Mouse (Mus musculus) frontal cortex, adult 2 months (tissue): ENCODE measurements at regions not wholly inside any gene's neighbourhood (a gene's known extent, or its start where the extent isn't known, plus 50 kb on each side); places are given as distances from the start of the nearest gene placed in this dataset.

Source experiments
- DNase-seq, 2 experiments: peaks; one replicate each; pipeline ENCODE4 v3.0.0; 2022; ENCODE audit warnings: low spot score in 1 of 2; ENCODE audit errors: extremely low spot score in 1 of 2

DNA sequence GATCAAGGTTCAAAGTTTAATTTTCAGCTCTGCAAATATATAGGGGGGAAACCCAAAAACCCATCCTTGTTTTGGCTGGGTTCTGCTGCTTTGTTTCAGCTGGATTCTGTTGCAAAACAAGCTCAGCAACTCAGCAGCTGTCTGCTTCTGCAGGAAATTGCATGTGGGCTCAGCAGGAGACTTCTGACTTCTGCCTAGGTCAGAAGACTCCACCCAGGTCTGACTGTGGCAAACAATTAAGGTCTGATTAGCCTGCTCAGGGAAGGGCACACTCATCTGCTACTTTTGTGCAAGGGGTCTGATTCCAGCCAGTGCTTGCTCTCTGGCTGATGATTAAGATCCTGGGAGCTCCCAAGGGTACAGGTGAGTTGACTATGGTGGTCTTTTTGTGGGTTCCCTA lies 428.7 kb upstream of the Luzp2 start:
- no peak for DNase-seq

- peak in 1 of 2 experiments; percentile 44 for DNase-seq
Observed at GRCm38 (mm10) chr7:54407768-54408167, 427.5 kb upstream of the Luzp2 start.
